Mouse (Mus musculus): ENCODE data around the gene Ift20.
A peak's percentile ranks its signal among the peaks of the same experiment; 100 is the strongest.

Gene Ift20

DNA sequence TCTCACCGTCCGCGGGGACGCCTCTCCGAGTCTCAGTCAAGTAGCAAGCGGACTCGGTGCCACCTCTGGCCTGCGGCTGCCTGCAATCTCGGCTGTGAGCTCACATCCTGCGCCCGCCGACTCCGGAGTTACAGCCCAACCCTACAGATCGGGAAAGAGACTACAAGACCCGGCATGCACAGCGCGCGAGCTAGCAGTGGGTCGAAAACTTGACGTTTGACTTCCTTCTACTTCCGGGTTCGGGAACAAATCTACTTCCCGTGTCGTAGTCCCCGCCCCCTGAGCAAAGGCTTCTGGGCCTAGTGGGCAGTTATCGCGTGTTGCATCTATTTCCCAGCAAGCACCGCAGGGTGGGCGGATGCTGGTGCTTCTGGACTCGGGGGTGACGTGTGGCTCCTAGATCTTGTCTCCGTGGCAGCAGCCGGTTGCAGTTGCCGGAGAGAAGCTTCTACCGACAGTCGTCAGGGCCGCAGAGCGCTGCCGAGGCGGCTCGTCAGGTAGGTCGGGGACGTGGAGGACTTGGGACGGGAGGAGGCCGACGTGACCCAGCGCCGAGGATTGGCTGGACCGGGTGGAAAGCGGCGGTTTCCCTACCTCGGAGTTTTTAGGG lies at the start of gene Ift20, which contains the start of gene Tnfaip1:
Gene Ift20 (plus strand): TSS at position 282 of the 610 bp plus-strand sequence.
Gene Tnfaip1 (minus strand): TSS at position 253 of the 610 bp plus-strand sequence.
- DNase-seq (ENCODE audit: low spot score), result peak; percentile 100

- DNase-seq (ENCODE audit: low spot score), result peak; percentile 56
These were observed 48.0 kb upstream of the Ift20 start for GRCm38 (mm10) chr11:78488168-78488567.

GRCm38 (mm10) chr11:78490781-78491241 lies 45.4 kb upstream of the Ift20 start:
- DNase-seq (ENCODE audit: low spot score), result no peak

DNA sequence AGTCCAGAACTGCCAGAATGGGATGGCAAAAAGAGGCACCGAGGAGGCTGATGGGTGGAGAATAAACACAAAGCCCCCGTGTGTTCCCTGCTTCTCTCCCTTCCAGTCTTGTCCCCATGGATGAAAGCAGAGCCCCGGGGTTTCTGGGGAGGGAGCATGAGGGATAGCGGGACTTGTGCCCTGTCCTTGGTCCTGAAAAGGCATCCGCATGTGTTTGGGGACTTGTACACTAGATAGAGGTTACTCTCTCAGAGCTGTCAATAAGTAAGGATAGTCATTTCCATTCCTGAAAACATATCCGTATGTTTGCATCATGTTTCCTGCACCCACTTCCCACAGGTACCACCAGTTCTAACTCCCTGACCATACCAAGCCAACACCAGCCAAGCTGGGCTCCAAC lies 40.3 kb upstream of the Ift20 start:
- no peak for DNase-seq (ENCODE audit: low spot score)

GRCm38 (mm10) chr11:78497071-78497541 lies 39.1 kb upstream of the Ift20 start:
- peak; percentile 12 for DNase-seq (ENCODE audit: low spot score)

DNA sequence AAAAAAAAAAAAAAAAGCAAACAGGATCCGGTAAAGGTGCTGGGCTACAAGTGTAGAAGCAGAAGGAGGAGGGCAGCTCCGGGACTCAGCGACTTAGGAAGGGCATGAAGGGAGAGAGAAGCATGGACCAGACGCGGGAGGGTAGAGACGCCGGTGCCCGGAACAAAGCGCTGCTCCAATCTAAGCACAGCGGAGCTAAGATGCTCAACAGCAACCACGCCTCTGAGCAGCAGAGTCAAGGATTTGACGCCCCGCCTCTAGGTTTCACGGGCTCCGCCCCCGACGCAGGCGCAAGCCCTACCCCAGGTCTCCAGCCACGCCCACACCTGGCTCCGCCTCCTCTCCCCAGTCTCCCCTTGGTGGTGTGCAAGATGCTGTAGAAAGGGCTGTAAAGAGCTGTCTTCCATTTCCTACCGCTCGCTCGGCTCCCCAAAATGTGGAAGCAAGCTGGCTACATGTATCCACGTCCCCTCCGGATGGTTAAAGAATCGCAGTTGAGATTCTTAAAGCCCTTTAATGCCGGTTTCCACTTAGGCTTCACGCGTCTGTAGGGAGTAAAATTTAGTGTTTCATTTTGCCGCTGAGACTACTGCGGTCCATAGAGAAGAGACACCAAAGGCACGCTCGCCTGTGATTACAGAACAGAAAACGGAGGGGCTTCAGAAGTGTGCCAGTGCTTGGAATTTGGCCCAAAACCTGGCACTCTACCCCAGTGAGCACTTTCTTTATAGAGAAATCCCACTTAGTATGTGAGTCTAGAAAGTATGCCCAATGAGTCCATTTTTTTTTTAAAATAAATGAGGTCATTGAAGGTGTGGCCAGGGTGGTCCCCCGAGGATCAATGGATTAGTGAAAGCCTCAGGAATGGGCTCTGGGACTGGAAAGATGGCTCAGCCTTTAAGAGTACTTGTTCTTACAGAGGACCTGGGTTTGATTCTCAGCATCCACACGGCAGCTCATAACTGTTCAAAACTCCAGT lies 38.3 kb upstream of the Ift20 start, which contains the start of gene Sarm1:
Gene Sarm1 (minus strand): TSS at position 211 of the 979 bp plus-strand sequence.
- DNase-seq (ENCODE audit: low spot score), result peak; percentile 98

- DNase-seq (ENCODE audit: low spot score), result no peak
These were observed 37.2 kb upstream of the Ift20 start, which contains the start of gene Vtn for GRCm38 (mm10) chr11:78499004-78499403. TSS of gene Vtn (plus strand) at chr11:78499091.

- no peak for DNase-seq (ENCODE audit: low spot score)
These were observed 36.6 kb upstream of the Ift20 start for GRCm38 (mm10) chr11:78499543-78499942.

- no peak for DNase-seq (ENCODE audit: low spot score)
These were observed 35.4 kb upstream of the Ift20 start for GRCm38 (mm10) chr11:78500623-78501202.

DNA sequence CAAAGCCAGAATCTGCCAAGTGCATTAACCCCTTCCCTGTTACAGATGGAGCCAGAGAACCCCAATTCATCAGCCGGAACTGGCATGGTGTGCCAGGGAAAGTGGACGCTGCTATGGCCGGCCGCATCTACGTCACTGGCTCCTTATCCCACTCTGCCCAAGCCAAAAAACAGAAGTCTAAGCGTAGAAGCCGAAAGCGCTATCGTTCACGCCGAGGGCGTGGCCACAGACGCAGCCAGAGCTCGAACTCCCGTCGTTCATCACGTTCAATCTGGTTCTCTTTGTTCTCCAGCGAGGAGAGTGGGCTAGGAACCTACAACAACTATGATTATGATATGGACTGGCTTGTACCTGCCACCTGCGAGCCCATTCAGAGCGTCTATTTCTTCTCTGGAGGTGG lies 34.6 kb upstream of the Ift20 start:
- no peak for DNase-seq (ENCODE audit: low spot score)

GRCm38 (mm10) chr11:78502909-78503650 lies 33.1 kb upstream of the Ift20 start, which contains the start of gene Sebox:
TSS of gene Sebox (plus strand) at chr11:78503447.
- DNase-seq (ENCODE audit: low spot score), result no peak

- no peak for DNase-seq (ENCODE audit: low spot score)
These were observed 30.7 kb upstream of the Ift20 start for GRCm38 (mm10) chr11:78505430-78505829.

GRCm38 (mm10) chr11:78509148-78509547 lies 27.0 kb upstream of the Ift20 start:
- peak; percentile 46 for DNase-seq (ENCODE audit: low spot score)

DNA sequence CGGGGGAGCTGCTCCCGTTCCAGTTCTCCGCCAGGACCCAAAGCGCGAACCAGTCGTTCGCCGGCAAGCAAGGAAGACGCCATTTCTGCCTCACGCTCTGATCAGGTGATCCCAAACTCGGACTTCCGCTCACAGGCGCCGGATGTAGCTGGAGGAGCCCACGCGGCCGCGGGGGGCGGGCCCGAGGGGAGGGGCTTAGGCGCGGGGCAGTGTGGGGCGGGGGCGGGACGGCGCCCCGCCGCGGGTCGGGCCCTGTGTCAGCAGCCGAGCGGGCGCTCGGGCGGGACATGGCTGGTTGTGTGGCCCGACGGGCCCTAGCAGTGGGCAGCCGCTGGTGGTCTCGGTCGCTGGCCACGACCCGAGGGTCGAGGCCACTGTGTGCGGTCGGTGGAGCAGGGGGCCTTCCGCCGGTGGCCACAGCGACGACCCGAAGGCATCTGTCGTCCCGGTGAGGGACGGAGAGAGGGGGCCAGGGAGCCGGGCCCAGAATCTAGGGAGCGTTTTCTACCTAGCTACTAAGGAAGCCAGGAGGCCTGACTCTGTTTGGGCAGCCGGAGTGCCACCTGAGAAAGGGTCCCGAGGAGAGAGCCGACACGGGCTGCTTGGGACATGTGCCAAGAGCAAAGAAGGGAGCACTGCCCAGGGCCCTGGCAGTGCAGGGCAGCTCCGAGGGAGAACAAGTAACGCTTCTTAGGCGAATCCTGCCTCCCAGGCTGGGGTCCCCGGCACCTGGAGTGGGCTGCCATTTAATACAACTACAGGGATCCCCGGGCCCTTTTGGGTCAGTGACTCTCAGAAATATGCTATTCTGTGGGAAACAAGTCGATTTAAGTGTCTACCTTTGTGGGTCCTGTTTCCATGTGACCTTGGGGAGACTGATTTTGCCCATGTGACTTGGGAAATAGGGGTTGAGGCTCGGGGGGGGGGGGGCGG lies 23.9 kb upstream of the Ift20 start, which contains the start of the genes Tmem199 and Poldip2:
Gene Tmem199 (minus strand): TSS at position 148 of the 933 bp plus-strand sequence.
Gene Poldip2 (plus strand): TSS at position 169 of the 933 bp plus-strand sequence.
- peak; percentile 91 for DNase-seq (ENCODE audit: low spot score)

- no peak for DNase-seq (ENCODE audit: low spot score)
These were observed 22.9 kb upstream of the Ift20 start for GRCm38 (mm10) chr11:78513106-78513790.

DNA sequence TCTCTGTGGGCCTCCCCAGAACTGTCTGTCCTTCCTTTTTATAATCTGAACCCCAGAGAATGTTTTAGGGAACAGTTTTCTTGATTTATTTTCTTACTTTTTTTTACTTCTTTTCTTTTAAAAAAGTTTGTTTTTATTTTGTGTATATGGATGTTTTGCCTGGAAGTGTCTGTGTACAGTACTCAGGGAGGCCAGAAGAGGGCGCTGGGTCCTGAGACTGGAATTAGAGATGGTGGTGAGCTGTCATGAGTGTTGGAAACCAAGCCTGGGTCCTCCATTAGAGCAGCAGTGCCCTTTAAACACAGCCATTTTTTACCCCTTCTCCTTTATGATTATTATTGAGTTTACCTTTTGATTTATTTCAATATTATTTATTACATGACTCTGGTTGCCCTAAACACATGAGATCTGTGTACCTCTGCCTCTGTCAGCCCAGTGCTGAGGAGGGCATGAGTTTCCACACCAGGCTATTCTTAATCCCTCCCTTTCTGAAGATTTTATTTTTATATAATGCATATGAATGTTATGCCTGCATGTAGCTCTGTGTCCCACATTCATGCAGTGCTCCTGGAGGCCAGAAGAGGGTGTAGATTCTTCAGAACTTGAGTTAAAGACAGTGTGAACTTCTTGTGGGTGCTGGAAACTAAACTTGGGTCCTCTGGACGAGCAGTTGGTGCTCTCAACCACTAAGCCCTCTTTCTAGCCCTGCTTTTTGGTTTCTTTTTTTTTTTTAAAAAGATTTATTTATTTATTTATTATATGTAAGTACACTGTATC lies 20.4 kb upstream of the Ift20 start:
- DNase-seq (ENCODE audit: low spot score), result no peak

- DNase-seq (ENCODE audit: low spot score), result no peak
These were observed 17.2 kb upstream of the Ift20 start for GRCm38 (mm10) chr11:78518931-78519330.

DNA sequence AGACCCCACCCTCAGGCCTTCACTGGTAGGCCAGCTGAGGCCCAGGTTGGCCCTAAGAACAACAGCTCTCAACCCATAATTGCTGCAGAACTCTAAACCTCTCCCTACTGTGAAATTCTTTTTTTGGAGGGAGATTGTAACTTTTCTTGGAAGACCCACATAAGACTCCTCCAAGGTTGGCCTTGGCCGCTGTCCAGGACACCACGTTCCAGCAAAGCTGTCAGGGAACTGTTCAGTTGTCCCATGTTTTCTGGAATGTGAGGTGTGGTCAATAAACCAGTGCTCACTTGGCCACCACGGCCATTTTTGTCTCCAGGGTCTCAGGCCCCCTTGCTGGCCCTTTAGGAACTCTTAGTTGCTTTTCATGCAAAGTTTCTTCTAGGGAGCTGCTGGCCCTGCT lies 14.3 kb upstream of the Ift20 start:
- DNase-seq (ENCODE audit: low spot score), result no peak

Data from T-cell, adult 2 months (primary cell).